Mouse (Mus musculus) embryonic facial prominence, embryonic 14.5 days (tissue): ENCODE measurements at regions not wholly inside any gene's neighbourhood (a gene's known extent, or its start where the extent isn't known, plus 50 kb on each side); places are given as distances from the start of the nearest gene placed in this dataset.

Source experiments
- ATAC-seq: fragments of 200-750 bp; cut with Nextera tagmentation; 2 replicates; pipeline ENCODE4 v1.8.0; 2017; ENCODE audit warnings: low read depth, moderate number of reproducible peaks, moderate TSS enrichment
- DNase-seq: peaks from one replicate; pipeline ENCODE4 v3.0.0-alpha.2; 2015; ENCODE audit warnings: low spot score
- H3K27ac ChIP-seq: fragments of 300-500 bp; sonication (generic); replicated peaks from 2 replicates; pipeline ENCODE4 v1.5.1; 2014; ENCODE audit warnings: low read depth, mild to moderate bottlenecking, low read length, moderate library complexity
- H3K27me3 ChIP-seq: fragments of 300-500 bp; sonication (generic); replicated peaks from 2 replicates; pipeline ENCODE4 v1.6.1; 2014; ENCODE audit warnings: low read length; ENCODE audit not compliant: control insufficient read depth, insufficient read depth
- H3K36me3 ChIP-seq: fragments of 300-500 bp; sonication (generic); 2 replicates; pipeline ENCODE4 v1.6.1; 2014; ENCODE audit warnings: low read length, mixed read lengths; ENCODE audit not compliant: control insufficient read depth, insufficient read depth
- H3K4me1 ChIP-seq: fragments of 300-500 bp; sonication (generic); 2 replicates; pipeline ENCODE4 v1.6.1; 2014; ENCODE audit warnings: antibody characterized with exemption, low read length; ENCODE audit not compliant: control insufficient read depth, insufficient read depth
- H3K4me2 ChIP-seq: fragments of 300-500 bp; sonication (generic); 2 replicates; pipeline ENCODE4 v1.6.1; 2014; ENCODE audit warnings: low read depth, mild to moderate bottlenecking, low read length, moderate library complexity, mixed read lengths
- H3K4me3 ChIP-seq: fragments of 300-500 bp; sonication (generic); 2 replicates; pipeline ENCODE4 v1.5.1; 2014; ENCODE audit warnings: low read depth, mild to moderate bottlenecking, low read length
- H3K9ac ChIP-seq: fragments of 300-500 bp; sonication (generic); 2 replicates; pipeline ENCODE4 v1.6.1; 2014; ENCODE audit warnings: low read depth, mild to moderate bottlenecking, low read length, moderate library complexity, mixed read lengths
- H3K9me3 ChIP-seq: fragments of 300-500 bp; sonication (generic); 2 replicates; pipeline ENCODE4 v1.6.1; 2016; ENCODE audit warnings: low read length; ENCODE audit not compliant: control insufficient read depth
- WGBS: fragments of 180-500 bp; shearing (Covaris S2); extraction: QIAGEN DNeasy Blood & Tissue Kit; methylation state at CpG from one replicate; pipeline ENCODE4 v1.1.7; 2014; 5-methylcytosine and 5-hydroxymethylcytosine counted together

DNA sequence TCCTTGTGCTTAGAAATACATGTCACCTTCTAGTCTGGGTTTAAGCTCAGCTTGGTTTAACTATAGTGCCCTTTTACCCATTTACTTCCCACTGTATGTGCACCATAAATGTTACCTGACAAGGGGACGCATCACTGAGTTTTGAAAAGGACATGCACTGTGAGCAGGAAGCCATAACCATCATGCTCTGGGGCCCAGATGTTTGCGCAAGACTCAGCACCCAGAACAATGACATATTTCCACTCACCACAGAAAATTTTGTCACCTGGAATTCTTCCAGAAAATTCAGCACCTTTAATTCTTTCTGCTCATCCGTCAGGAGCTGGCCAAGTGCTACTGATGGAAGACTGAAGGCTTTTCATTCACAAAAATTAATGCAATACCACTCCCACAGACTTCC lies 216.1 kb upstream of the Elac2 start:
- H3K27ac ChIP-seq: no peak overlapping the region
- H3K9me3 ChIP-seq: no peaks in the 10 kb centered on the region
- no peak overlapping the region for H3K4me3 ChIP-seq
- no peak overlapping the region for H3K9ac ChIP-seq
- H3K27me3 ChIP-seq: no peaks in the 10 kb centered on the region
- no peak overlapping the region for H3K4me2 ChIP-seq
- no peak for DNase-seq
- ATAC-seq: no peak
- 69% methylated on average over 3 of the region's 3 CpGs for WGBS
- no peaks in the 10 kb centered on the region for H3K36me3 ChIP-seq
- peaks cover 7% of the 10 kb centered on the region; the same call in 1 of the 2 replicates for H3K4me1 ChIP-seq

DNA sequence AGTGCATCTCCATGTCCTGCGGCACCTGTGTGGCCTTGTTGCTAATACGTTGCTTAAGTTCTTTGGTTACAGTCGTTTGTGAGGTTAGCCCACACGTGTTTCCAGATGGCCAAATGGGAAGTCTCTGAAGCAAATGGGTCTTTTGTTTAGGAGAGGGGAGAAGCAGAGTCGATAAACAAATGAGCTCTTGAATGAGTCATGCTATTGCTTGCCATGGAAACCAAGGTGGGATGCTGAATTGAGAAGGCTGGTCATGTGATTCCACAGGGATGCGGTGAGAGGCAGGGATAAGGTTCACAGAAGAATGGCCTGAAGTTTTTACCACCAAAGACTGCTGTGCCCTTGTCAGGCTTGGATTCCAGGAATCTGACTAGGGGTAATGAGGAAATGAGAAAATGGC lies 214.8 kb upstream of the Elac2 start:
- peak; percentile 9 for DNase-seq
- ATAC-seq: peak; percentile 22; the same call in 1 of the 2 replicates
- 46% methylated on average over 6 of the region's 6 CpGs for WGBS

DNA sequence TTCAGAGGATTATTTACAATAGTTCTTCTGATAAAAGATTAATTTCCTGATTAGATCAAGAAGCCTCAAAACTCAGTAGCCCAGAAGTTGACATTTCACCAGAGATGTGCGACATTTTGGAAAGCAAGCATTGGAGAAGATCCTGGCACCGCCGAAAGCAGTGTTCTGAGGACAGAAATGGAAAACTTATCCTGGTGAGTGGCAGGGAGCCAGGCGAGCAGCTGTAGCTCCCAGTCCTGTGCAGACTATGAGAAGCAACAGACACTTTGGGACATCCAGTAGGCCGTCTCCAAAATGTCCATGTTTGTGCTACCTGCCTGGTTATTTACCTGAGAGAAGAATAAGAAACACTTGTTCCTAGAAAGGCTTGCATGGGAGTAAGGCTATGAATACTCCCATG lies 202.1 kb upstream of the Elac2 start:
- WGBS: 66% methylated on average over 5 of the region's 5 CpGs

More for the DNA sequence above, 214.8 kb upstream of the Elac2 start:
- Histone ChIP-seq H3K36me3 (no peaks in the 10 kb centered on the region), H3K4me3 (no peak overlapping the region), H3K4me1 (peaks cover 7% of the 10 kb centered on the region; the same call in 1 of the 2 replicates), H3K27ac (no peak overlapping the region), H3K9me3 (no peaks in the 10 kb centered on the region), H3K4me2 (no peak overlapping the region), H3K9ac (no peak overlapping the region), H3K27me3 (no peaks in the 10 kb centered on the region)

DNA sequence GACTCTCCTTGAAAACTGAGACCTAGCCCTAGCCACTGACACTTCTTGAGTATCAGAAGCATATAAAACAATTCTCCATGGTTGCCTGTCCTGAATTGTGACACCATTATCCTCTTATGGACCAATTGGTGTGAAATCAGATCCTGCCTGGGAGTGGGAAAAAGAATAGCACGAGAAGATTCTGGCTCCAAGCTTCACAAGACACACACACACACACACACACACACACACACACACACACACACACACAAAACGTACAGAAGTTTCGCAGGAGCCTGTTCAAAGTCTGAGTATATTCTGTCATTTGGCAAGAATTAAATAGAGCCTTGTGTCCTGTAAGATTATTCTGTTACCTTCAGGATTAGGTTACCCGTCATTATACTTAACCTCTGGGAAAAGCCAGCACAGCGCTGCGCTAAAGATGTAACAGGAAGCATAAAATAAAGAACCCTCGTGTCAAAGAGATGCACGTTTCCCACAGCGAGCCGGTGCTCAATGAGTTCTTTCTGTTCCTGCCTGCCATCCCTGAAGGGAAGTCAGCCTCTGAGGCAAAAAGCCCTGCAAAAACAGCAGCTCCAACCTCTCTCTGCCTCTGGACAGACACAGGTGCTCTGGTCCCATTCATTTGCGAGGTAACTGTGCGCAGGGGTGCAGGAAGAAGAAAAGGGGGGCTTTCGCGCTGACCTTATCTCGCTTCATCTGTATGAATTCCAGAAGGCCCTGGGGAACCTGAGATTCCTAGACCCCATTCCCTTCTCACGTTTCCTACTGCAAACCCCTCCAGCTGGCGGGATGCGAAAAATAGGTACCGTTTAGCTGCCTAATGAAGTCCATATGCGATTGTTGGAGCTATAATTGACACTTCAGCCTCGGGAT lies 178.4 kb upstream of the Elac2 start:
- Histone ChIP-seq H3K4me2 (peak overlapping the region; percentile 44), H3K27ac (no peak overlapping the region), H3K9me3 (no peaks in the 10 kb centered on the region), H3K4me1 (peaks cover 10% of the 10 kb centered on the region), H3K9ac (no peak overlapping the region), H3K36me3 (no peaks in the 10 kb centered on the region), H3K4me3 (0 out of 2 replicates have a peak overlapping the region, but pooled peaks have one; percentile 4), H3K27me3 (no peaks in the 10 kb centered on the region)
- ATAC-seq: peak; percentile 76
- WGBS: 13% methylated on average over 21 of the region's 21 CpGs
- peak; percentile 84 for DNase-seq

More for the DNA sequence above, 202.1 kb upstream of the Elac2 start:
- Histone ChIP-seq H3K4me3 (no peak overlapping the region), H3K9ac (no peak overlapping the region), H3K27me3 (no peaks in the 10 kb centered on the region), H3K27ac (no peak overlapping the region), H3K4me1 (no peaks in the 10 kb centered on the region), H3K36me3 (no peaks in the 10 kb centered on the region), H3K4me2 (no peak overlapping the region), H3K9me3 (no peaks in the 10 kb centered on the region)
- DNase-seq (no peak), ATAC-seq (no peak)

DNA sequence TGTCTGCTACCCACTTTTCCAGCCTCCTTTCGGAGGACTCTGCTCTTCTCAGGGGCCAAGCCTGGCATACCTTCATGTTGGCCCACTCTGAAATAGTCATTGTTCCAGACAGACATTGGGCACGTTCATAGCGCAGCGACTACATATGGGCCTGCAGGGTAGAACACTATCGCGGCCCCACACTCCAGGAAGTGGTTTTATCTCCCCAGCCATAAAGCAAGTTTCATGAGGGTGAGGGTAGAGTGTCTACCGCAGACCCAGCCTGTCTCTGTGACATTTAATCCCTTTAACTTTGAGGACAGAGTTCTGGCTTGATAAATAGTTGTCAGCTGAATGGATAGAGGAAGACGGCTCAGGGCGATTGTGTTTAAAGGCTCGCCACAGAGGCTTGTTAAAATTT lies 177.5 kb upstream of the Elac2 start:
- DNase-seq: peak; percentile 20
- Histone ChIP-seq H3K9me3 (no peaks in the 10 kb centered on the region), H3K36me3 (no peaks in the 10 kb centered on the region), H3K27me3 (no peaks in the 10 kb centered on the region), H3K9ac (no peak overlapping the region), H3K4me2 (peak overlapping the region; percentile 44), H3K4me3 (no peak overlapping the region), H3K4me1 (peaks cover 10% of the 10 kb centered on the region), H3K27ac (no peak overlapping the region)
- 13% methylated on average over 10 of the region's 10 CpGs for WGBS
- no peak for ATAC-seq

DNA sequence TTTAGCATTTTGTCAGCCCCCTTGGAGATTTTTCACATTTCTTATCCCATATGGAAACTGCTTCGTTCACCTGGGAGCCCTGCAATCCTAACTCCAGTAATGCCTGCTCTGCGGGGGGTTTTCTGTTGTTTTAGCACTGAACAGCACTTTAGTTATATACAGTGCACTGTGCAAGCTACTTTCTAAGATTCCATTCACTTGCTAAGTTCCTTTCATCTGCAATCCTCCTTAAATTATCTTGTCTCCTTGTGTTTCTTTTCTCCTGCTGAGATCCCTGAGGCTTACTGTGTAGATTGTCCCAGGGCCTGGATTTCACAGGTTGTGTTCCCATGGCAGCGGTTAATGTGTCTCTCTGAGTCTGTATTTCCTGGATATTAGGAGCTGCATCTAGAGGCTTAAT lies 173.3 kb upstream of the Elac2 start:
- H3K36me3 ChIP-seq: no peaks in the 10 kb centered on the region
- no peak overlapping the region for H3K4me2 ChIP-seq
- peaks cover 10% of the 10 kb centered on the region for H3K4me1 ChIP-seq
- no peaks in the 10 kb centered on the region for H3K27me3 ChIP-seq
- ATAC-seq (no peak), DNase-seq (no peak)
- H3K9ac ChIP-seq: no peak overlapping the region
- no peaks in the 10 kb centered on the region for H3K9me3 ChIP-seq
- 53% methylated on average over 3 of the region's 3 CpGs for WGBS
- H3K27ac ChIP-seq: no peak overlapping the region
- no peak overlapping the region for H3K4me3 ChIP-seq

DNA sequence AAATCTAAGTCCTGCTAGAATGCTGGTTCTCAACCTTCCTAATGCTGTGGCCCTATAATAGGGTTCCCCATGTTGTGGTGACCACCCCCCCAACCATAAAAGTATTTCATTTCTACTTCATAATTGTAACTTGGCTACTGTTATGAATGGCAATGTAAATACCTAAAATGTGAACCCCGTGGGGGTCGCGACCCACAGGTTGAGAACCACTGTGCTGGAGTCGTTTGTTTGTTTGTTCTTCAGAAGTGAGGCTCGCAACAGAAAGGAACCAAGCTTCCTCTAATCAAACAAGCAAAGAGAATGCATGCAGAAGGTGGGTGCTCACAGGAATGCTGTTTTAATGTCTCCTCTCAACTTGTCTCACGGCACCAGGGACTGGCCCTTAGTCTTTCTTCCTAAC lies 166.4 kb upstream of the Elac2 start:
- Histone ChIP-seq H3K27me3 (no peaks in the 10 kb centered on the region), H3K4me1 (no peaks in the 10 kb centered on the region), H3K36me3 (no peaks in the 10 kb centered on the region), H3K4me2 (no peak overlapping the region), H3K9me3 (no peaks in the 10 kb centered on the region), H3K27ac (no peak overlapping the region), H3K4me3 (no peak overlapping the region), H3K9ac (no peak overlapping the region)
- ATAC-seq (no peak), DNase-seq (no peak)
- 72% methylated on average over 6 of the region's 6 CpGs for WGBS

DNA sequence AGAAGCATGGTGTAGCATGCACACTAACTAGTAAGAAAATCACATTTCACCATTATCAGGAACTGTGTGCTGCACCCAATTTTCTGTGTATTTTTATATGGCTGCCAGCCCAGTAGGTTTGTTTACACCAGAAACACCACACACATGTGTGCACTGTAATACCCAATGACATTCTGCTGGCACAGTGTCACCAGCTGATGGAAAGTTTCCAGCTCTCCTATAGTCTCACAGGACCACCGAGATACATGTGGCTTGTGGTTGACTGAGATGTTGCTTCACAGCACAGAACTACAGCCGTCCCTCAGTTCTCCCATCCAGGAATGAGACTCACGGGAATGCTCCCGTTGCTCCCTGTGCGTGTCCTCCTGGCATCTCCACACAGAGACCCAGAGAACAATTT lies 149.4 kb upstream of the Elac2 start:
- DNase-seq (peak; percentile 44), ATAC-seq (peak; percentile 63; the same call in 1 of the 2 replicates)
- Histone ChIP-seq H3K27ac (no peak overlapping the region), H3K27me3 (no peaks in the 10 kb centered on the region), H3K9ac (no peak overlapping the region), H3K36me3 (no peaks in the 10 kb centered on the region), H3K4me1 (peaks cover 22% of the 10 kb centered on the region), H3K4me3 (no peak overlapping the region), H3K4me2 (no peak overlapping the region), H3K9me3 (no peaks in the 10 kb centered on the region)
- WGBS: 37% methylated on average over 5 of the region's 5 CpGs

DNA sequence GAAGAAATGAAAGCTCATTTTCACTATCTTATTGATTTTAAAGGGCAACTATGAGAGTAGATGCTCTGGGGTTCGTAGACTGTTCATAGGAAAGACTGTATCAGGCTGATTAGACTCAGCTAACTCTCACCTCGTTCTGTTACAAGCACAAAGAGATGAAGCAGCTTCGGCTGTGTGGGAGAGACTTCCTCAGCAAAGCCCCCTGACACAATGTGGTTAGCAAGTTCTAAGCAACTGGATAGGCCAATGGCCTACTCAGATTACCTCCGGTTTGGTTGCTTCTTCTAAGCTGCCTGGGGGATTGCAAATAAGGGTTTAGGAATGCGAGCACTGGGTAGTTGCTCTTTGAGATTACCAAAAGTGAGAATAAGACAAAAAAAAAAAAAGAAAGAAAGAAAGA lies 146.4 kb upstream of the Elac2 start:
- Histone ChIP-seq H3K4me2 (no peak overlapping the region), H3K9me3 (no peaks in the 10 kb centered on the region), H3K27me3 (no peaks in the 10 kb centered on the region), H3K4me1 (peaks cover 24% of the 10 kb centered on the region), H3K27ac (no peak overlapping the region), H3K9ac (no peak overlapping the region), H3K36me3 (no peaks in the 10 kb centered on the region), H3K4me3 (no peak overlapping the region)
- ATAC-seq: no peak
- WGBS: 51% methylated on average over 5 of the region's 5 CpGs
- peak; percentile 61 for DNase-seq
